Mouse (Mus musculus): ENCODE results near the gene Hist1h2be. TPM values are rescaled to one million over a fixed set of nuclear protein-coding genes. Genes with fewer than 3 reads are reported as not detected.
"Not testable (repeated sequence)": the region's sequence is repeated elsewhere in the genome, so short reads cannot be mapped to it uniquely, and the experiment has no call there.

The Hist1h2be gene
- polyA plus RNA-seq, 1 experiment from 2014 or later, result 4.4 TPM

DNA sequence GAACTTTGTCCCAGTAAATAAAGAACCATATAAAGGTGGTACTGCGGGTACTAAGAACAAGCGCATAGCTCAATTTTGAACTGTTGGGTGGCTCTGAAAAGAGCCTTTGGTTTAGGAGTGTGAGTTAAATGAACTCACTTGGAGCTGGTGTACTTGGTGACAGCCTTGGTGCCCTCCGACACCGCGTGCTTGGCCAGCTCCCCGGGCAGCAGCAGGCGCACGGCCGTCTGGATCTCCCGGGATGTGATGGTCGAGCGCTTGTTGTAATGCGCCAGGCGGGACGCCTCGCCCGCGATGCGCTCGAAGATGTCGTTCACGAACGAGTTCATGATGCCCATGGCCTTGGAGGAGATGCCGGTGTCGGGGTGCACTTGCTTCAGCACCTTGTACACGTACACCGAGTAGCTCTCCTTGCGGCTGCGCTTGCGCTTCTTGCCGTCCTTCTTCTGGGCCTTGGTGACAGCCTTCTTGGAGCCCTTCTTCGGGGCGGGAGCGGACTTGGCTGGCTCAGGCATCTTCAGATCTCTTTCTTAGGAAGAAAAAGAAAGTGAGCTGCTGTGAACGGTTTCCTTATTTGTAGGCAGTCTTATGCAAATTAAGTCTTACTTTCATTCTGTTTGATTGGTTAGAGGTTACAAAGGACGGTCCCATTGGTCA is 35.4 kb downstream of the Hist1h2be start:
- ATAC-seq (replicated peaks; ENCODE audit: low FRiP score) (peak; percentile 80), DNase-seq (ENCODE audit: low spot score) (peak; percentile 72)
- peak overlapping the region; percentile 52 for H3K4me3 ChIP-seq (ENCODE audit: low read depth, low read length)
- H3K9me3 ChIP-seq (ENCODE audit: control insufficient read depth, low read length); H3K36me3 ChIP-seq (ENCODE audit: control insufficient read depth, insufficient read depth, low read length); H3K27me3 ChIP-seq (replicated peaks; ENCODE audit: control insufficient read depth, insufficient read depth, low read length): not testable (repeated sequence)
- WGBS, result 2% methylated on average over 20 of the region's 36 CpGs
- peak overlapping the region; percentile 100 for H3K27ac ChIP-seq (ENCODE audit: low read depth, low read length)
- H3K4me2 ChIP-seq, result peak overlapping the region; percentile 87
- H3K9ac ChIP-seq (ENCODE audit: low read depth, low read length), result peak overlapping the region; percentile 69
- peaks cover 31% of the 10 kb centered on the region for H3K4me1 ChIP-seq (replicated peaks; ENCODE audit: control insufficient read depth, insufficient read depth, low read length)

DNA sequence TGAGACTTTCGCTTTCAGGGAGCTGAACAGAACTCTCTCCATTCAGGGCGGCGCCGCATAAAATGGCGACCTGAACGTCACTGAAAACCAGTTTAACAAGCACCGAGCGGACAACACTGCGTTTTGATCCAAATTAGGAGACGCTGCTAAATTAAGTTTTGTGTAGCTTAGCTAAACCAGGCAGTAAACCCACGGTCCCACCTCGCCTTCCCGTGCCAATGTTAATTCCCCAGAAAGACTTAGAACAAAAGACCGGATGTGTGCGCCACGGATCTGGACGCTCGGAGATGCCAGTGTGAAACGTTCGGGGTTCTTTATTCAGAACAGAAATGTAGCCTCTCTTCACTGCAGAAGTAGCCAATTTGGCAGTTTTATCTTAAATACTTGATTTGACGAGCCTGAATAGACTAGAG is 35.9 kb downstream of the Hist1h2be start:
- no peaks in the 10 kb centered on the region for H3K36me3 ChIP-seq (ENCODE audit: control insufficient read depth, insufficient read depth, low read length)
- peak overlapping the region; percentile 100 for H3K27ac ChIP-seq (ENCODE audit: low read depth, low read length)
- peak overlapping the region; percentile 87 for H3K4me2 ChIP-seq
- H3K4me1 ChIP-seq (replicated peaks; ENCODE audit: control insufficient read depth, insufficient read depth, low read length), result peaks cover 31% of the 10 kb centered on the region
- DNase-seq (ENCODE audit: low spot score) (peak; percentile 80), ATAC-seq (replicated peaks; ENCODE audit: low FRiP score) (peak; percentile 7; the same call in 1 of the 2 replicates)
- H3K9me3 ChIP-seq (ENCODE audit: control insufficient read depth, low read length), result no peaks in the 10 kb centered on the region
- H3K4me3 ChIP-seq (ENCODE audit: low read depth, low read length), result peak overlapping the region; percentile 52
- H3K9ac ChIP-seq (ENCODE audit: low read depth, low read length), result peak overlapping the region; percentile 69
- H3K27me3 ChIP-seq (replicated peaks; ENCODE audit: control insufficient read depth, insufficient read depth, low read length), result no peaks in the 10 kb centered on the region
- WGBS, result under 1% methylated on average over 21 of the region's 21 CpGs

DNA sequence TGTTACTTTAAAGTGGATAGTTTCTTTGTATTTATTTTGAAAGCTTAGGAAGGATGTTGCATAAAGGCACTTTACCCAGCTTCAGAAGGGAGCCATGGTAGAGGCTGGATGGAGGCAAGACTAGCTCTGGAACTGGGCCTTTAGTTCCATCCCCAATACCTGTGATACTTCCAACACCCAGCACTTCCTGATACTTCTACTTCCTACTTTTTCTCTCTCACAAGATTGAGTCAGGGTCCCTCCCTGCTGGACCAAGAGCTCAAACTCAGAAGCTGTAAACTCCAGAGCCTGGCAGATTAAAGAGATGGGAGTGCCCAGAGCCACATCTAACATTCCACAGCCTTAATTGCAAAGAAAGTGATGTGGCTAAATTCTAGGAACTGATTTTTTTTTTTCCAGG is 36.6 kb downstream of the Hist1h2be start:
- Histone ChIP-seq H3K9me3 (ENCODE audit: control insufficient read depth, low read length) (no peaks in the 10 kb centered on the region), H3K27ac (ENCODE audit: low read depth, low read length) (peak overlapping the region; percentile 100), H3K4me1 (replicated peaks; ENCODE audit: control insufficient read depth, insufficient read depth, low read length) (peaks cover 31% of the 10 kb centered on the region), H3K4me2 (peak overlapping the region; percentile 87), H3K9ac (ENCODE audit: low read depth, low read length) (peak overlapping the region; percentile 69), H3K36me3 (ENCODE audit: control insufficient read depth, insufficient read depth, low read length) (no peaks in the 10 kb centered on the region), H3K27me3 (replicated peaks; ENCODE audit: control insufficient read depth, insufficient read depth, low read length) (no peaks in the 10 kb centered on the region), H3K4me3 (ENCODE audit: low read depth, low read length) (peak overlapping the region; percentile 52)
- ATAC-seq (replicated peaks; ENCODE audit: low FRiP score), result no peak
- no peak for DNase-seq (ENCODE audit: low spot score)

DNA sequence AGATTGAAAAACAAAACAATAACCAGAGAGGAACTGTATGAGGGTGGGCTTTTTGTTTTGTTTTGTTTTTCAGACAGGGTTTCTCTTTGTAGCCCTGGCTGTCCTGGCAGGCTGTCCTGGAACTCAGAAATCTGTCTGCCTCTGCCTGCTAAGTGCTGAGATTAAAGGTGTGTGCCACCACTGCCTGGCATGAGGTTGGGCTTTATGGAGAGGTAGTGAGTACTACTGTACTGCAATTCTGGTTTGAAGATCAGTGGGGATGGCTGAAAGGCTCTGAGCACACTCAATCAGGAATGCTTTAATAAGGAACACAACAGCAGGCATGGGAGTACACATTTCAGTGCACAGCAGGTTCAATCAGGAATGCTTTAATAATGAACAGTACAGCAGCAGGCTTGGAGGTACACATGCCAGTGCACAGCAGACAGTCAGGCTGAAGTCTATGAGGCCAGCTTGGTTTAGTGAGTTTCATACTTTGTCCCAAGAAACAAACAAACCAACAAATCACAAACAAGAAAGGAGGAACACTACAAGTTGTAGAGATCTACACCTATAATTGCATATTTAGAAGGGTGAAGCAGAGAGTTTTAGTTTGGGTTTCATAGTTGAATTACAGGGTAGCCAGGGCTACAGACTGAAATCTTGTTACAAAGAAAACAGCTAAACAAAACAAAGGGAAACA is 37.4 kb downstream of the Hist1h2be start:
- Histone ChIP-seq H3K27me3 (replicated peaks; ENCODE audit: control insufficient read depth, insufficient read depth, low read length) (no peaks in the 10 kb centered on the region), H3K4me2 (peak overlapping the region; percentile 77), H3K9me3 (ENCODE audit: control insufficient read depth, low read length) (no peaks in the 10 kb centered on the region), H3K36me3 (ENCODE audit: control insufficient read depth, insufficient read depth, low read length) (no peaks in the 10 kb centered on the region), H3K4me1 (replicated peaks; ENCODE audit: control insufficient read depth, insufficient read depth, low read length) (peaks cover 31% of the 10 kb centered on the region), H3K4me3 (ENCODE audit: low read depth, low read length) (no peak overlapping the region; the same call in 1 of the 2 replicates), H3K27ac (ENCODE audit: low read depth, low read length) (peak overlapping the region; percentile 100), H3K9ac (ENCODE audit: low read depth, low read length) (peak overlapping the region; percentile 49)
- DNase-seq (ENCODE audit: low spot score) (no peak), ATAC-seq (replicated peaks; ENCODE audit: low FRiP score) (no peak)

DNA sequence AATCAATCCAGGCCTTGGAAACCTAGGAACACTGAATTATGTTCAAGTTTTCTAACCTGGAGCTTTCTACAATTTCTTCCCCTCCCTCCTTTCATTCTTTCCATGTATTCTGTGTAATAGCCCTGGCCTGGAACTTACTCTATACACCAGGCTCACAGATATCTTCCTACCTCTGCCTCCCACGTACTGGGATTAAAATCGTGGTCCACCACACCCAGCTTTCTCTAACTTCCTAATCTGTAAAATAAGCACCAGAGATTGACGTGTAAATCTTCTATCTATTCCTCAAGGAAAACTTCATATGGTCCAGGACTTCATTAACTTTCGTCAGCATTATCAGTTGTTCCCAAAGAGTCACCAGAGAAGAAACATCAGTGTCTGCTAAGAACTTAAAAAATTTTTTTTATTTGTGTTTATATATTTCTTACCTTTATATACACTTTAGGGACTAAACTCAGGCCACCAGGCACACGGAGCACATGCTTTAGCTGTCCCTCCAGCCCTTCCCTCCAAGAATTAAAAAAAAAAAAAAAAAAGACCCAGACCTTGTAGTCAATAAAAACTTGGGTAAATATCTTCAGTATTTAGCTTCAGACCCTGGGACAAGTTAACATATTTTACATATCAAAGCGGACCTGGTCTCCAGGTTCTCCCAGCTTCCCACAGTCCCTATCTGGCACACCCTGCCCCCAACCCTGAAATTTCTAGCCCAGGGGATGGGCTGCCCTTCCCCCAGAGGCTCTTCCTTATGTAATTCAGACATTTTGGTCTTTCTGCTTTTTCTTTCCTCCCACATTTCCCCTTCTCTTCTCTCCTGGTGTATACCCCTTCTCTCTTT is 38.5 kb downstream of the Hist1h2be start:
- Histone ChIP-seq H3K9me3 (ENCODE audit: control insufficient read depth, low read length) (no peaks in the 10 kb centered on the region), H3K4me1 (replicated peaks; ENCODE audit: control insufficient read depth, insufficient read depth, low read length) (peaks cover 31% of the 10 kb centered on the region), H3K27me3 (replicated peaks; ENCODE audit: control insufficient read depth, insufficient read depth, low read length) (no peaks in the 10 kb centered on the region), H3K36me3 (ENCODE audit: control insufficient read depth, insufficient read depth, low read length) (no peaks in the 10 kb centered on the region), H3K4me3 (ENCODE audit: low read depth, low read length) (peak overlapping the region; percentile 50), H3K9ac (ENCODE audit: low read depth, low read length) (peak overlapping the region; percentile 77), H3K27ac (ENCODE audit: low read depth, low read length) (peak overlapping the region; percentile 100), H3K4me2 (peak overlapping the region; percentile 77)
- WGBS, result 6% methylated on average over 6 of the region's 6 CpGs
- peak; percentile 3 for ATAC-seq (replicated peaks; ENCODE audit: low FRiP score)
- no peak for DNase-seq (ENCODE audit: low spot score)

DNA sequence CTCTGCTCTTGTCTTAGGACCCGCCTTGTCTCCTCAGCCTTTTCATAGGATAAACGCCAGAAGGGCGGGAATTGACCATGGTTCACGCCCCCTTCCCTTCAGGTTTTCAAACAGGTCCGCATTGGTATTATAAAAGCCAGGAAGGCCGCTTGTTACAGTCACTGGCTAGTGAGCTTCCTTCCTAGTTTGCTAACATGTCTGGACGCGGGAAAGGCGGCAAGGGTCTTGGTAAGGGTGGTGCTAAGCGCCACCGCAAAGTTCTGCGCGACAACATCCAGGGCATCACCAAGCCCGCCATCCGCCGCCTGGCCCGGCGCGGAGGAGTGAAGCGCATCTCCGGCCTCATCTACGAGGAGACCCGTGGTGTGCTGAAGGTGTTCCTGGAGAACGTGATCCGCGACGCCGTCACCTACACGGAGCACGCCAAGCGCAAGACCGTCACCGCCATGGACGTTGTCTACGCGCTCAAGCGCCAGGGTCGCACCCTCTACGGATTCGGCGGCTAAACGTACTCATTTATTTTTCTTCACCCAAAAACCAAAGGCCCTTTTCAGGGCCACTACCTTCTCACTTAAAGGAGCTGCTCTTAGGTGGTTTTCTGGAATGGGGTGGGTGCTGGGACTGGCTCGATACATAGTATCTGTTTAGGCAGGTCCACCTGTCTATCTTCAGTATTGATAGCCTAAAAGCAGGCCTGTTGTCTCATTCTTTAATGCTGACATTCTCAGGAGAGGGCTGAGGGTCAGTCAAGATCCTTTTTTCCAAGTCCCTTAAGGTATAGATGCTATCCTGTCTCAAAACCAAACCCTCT is 39.3 kb downstream of the Hist1h2be start, which contains the start of gene Hist1h4d:
TSS of gene Hist1h4d (plus strand) at position 191 of the 811 bp plus-strand sequence.
- under 1% methylated on average over 43 of the region's 43 CpGs for WGBS
- DNase-seq (ENCODE audit: low spot score) (peak; percentile 97), ATAC-seq (replicated peaks; ENCODE audit: low FRiP score) (peak; percentile 85)
- Histone ChIP-seq H3K9ac (ENCODE audit: low read depth, low read length) (peak within 1 kb of the TSS; percentile 77), H3K36me3 (ENCODE audit: control insufficient read depth, insufficient read depth, low read length) (no peaks in the 10 kb centered on the region), H3K9me3 (ENCODE audit: control insufficient read depth, low read length) (no peaks in the 10 kb centered on the region), H3K4me3 (ENCODE audit: low read depth, low read length) (peak within 1 kb of the TSS; percentile 50), H3K27ac (ENCODE audit: low read depth, low read length) (peak within 1 kb of the TSS; percentile 100), H3K4me2 (peak within 1 kb of the TSS; percentile 77), H3K4me1 (replicated peaks; ENCODE audit: control insufficient read depth, insufficient read depth, low read length) (peaks cover 33% of the 10 kb centered on the region), H3K27me3 (replicated peaks; ENCODE audit: control insufficient read depth, insufficient read depth, low read length) (no peaks in the 10 kb centered on the region)

DNA sequence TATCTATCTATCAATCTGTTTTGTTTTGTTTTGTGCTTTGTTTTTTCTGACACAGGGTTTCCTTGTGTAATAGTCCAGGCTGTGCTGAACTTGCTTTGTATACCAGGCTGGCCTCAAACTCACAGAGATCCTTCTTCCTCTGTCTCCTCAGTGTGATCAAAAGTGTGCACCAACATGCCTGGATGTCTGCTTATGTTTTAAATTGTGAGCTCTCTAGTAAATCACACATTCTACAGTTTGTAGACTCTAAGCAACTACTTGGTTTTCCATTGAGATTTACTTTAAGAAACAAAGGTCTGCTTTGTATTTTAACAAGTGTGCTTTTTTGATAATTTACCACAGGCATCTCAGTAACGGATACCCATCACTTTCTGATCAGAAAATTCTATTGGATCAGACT is 43.1 kb downstream of the Hist1h2be start:
- DNase-seq (ENCODE audit: low spot score) (no peak), ATAC-seq (replicated peaks; ENCODE audit: low FRiP score) (no peak)
- Histone ChIP-seq H3K36me3 (ENCODE audit: control insufficient read depth, insufficient read depth, low read length) (no peaks in the 10 kb centered on the region), H3K4me2 (no peak overlapping the region), H3K4me3 (ENCODE audit: low read depth, low read length) (no peak overlapping the region), H3K27me3 (replicated peaks; ENCODE audit: control insufficient read depth, insufficient read depth, low read length) (no peaks in the 10 kb centered on the region), H3K27ac (ENCODE audit: low read depth, low read length) (no peak overlapping the region), H3K4me1 (replicated peaks; ENCODE audit: control insufficient read depth, insufficient read depth, low read length) (peaks cover 20% of the 10 kb centered on the region), H3K9ac (ENCODE audit: low read depth, low read length) (no peak overlapping the region), H3K9me3 (ENCODE audit: control insufficient read depth, low read length) (no peaks in the 10 kb centered on the region)
- WGBS, result 95% methylated on average over 1 of the region's 1 CpGs

All from liver, embryonic 11.5 days (tissue).